Mouse (Mus musculus): ENCODE results near the gene Galnt3. TPM values are rescaled to one million over a fixed set of nuclear protein-coding genes. Genes with fewer than 3 reads are reported as not detected.

The Galnt3 gene
- 11.2 and 12.4 TPM in 2 replicates for polyA plus RNA-seq (2014; fragmentation: Nextera tagmentation; extraction: Ambion mirVana)

- no peak for TF ChIP-seq CTCF (IDR thresholded peaks at IDR 0.05; ENCODE audit: low read depth)
- WGBS = under 1% methylated on average over 70 of the region's 74 CpGs
- Histone ChIP-seq H3K4me1 (ENCODE audit: insufficient read depth) (no peaks in the 10 kb centered on the region), H3K27ac (ENCODE audit: low read depth) (peak within 1 kb of the TSS; percentile 70), H3K4me2 (peak within 1 kb of the TSS; percentile 100), H3K4me3 (ENCODE audit: low read depth, low read length) (peak within 1 kb of the TSS; percentile 67), H3K9ac (peak within 1 kb of the TSS; percentile 58), H3K36me3 (ENCODE audit: insufficient read depth) (no peaks in the 10 kb centered on the region), H3K9me3 (ENCODE audit: low read depth, low read length) (no peaks in the 10 kb centered on the region), H3K27me3 (ENCODE audit: insufficient read depth, low read length) (peaks cover 24% of the 10 kb centered on the region; the same call in 1 of the 2 replicates)
- peak; percentile 81 for ATAC-seq (ENCODE audit: insufficient read depth)
- DNase-seq = peak; percentile 68
These were observed at the start of gene Galnt3 for GRCm38 (mm10) chr2:66124591-66125271. Gene Galnt3 (minus strand): TSS chr2:66124994.

- H3K4me3 ChIP-seq (ENCODE audit: low read depth, low read length) = no peak overlapping the region
- H3K4me1 ChIP-seq (ENCODE audit: insufficient read depth) = no peaks in the 10 kb centered on the region
- no peak for ATAC-seq (ENCODE audit: insufficient read depth)
- H3K4me2 ChIP-seq = no peak overlapping the region
- no peak overlapping the region for H3K27ac ChIP-seq (ENCODE audit: low read depth)
- H3K9ac ChIP-seq = no peak overlapping the region
- H3K9me3 ChIP-seq (ENCODE audit: low read depth, low read length) = no peaks in the 10 kb centered on the region
- H3K27me3 ChIP-seq (ENCODE audit: insufficient read depth, low read length) = no peaks in the 10 kb centered on the region
- DNase-seq = no peak
- TF ChIP-seq CTCF (IDR thresholded peaks at IDR 0.05; ENCODE audit: low read depth) = no peak
- 64% methylated on average over 5 of the region's 5 CpGs for WGBS
- H3K36me3 ChIP-seq (ENCODE audit: insufficient read depth) = no peaks in the 10 kb centered on the region
These were observed 48.3 kb upstream of the Galnt3 start for GRCm38 (mm10) chr2:66173134-66173533.

GRCm38 (mm10) chr2:66171643-66172042 is 46.8 kb upstream of the Galnt3 start:
- no peak for TF ChIP-seq CTCF (IDR thresholded peaks at IDR 0.05; ENCODE audit: low read depth)
- no peak overlapping the region for H3K9ac ChIP-seq
- H3K27me3 ChIP-seq (ENCODE audit: insufficient read depth, low read length) = no peaks in the 10 kb centered on the region
- H3K4me1 ChIP-seq (ENCODE audit: insufficient read depth) = no peaks in the 10 kb centered on the region
- WGBS = 84% methylated on average over 3 of the region's 3 CpGs
- ATAC-seq (ENCODE audit: insufficient read depth) = no peak
- no peaks in the 10 kb centered on the region for H3K36me3 ChIP-seq (ENCODE audit: insufficient read depth)
- no peak overlapping the region for H3K4me2 ChIP-seq
- no peak overlapping the region for H3K4me3 ChIP-seq (ENCODE audit: low read depth, low read length)
- no peaks in the 10 kb centered on the region for H3K9me3 ChIP-seq (ENCODE audit: low read depth, low read length)
- DNase-seq = no peak
- H3K27ac ChIP-seq (ENCODE audit: low read depth) = no peak overlapping the region

- DNase-seq (no peak), ATAC-seq (ENCODE audit: insufficient read depth) (no peak)
- Histone ChIP-seq H3K4me3 (ENCODE audit: low read depth, low read length) (no peak overlapping the region), H3K27me3 (ENCODE audit: insufficient read depth, low read length) (no peaks in the 10 kb centered on the region), H3K36me3 (ENCODE audit: insufficient read depth) (no peaks in the 10 kb centered on the region), H3K9ac (no peak overlapping the region), H3K4me1 (ENCODE audit: insufficient read depth) (no peaks in the 10 kb centered on the region), H3K4me2 (no peak overlapping the region), H3K9me3 (ENCODE audit: low read depth, low read length) (no peaks in the 10 kb centered on the region), H3K27ac (ENCODE audit: low read depth) (no peak overlapping the region)
- TF ChIP-seq CTCF (IDR thresholded peaks at IDR 0.05; ENCODE audit: low read depth) = no peak
- 35% methylated on average over 11 of the region's 11 CpGs for WGBS
These were observed 45.9 kb upstream of the Galnt3 start for GRCm38 (mm10) chr2:66170721-66171120.

GRCm38 (mm10) chr2:66165025-66165424 is 40.2 kb upstream of the Galnt3 start:
- Histone ChIP-seq H3K27ac (ENCODE audit: low read depth) (no peak overlapping the region), H3K4me3 (ENCODE audit: low read depth, low read length) (no peak overlapping the region), H3K4me1 (ENCODE audit: insufficient read depth) (no peaks in the 10 kb centered on the region), H3K9ac (no peak overlapping the region), H3K9me3 (ENCODE audit: low read depth, low read length) (no peaks in the 10 kb centered on the region), H3K27me3 (ENCODE audit: insufficient read depth, low read length) (no peaks in the 10 kb centered on the region), H3K4me2 (no peak overlapping the region), H3K36me3 (ENCODE audit: insufficient read depth) (no peaks in the 10 kb centered on the region)
- no peak for ATAC-seq (ENCODE audit: insufficient read depth)
- TF ChIP-seq CTCF (IDR thresholded peaks at IDR 0.05; ENCODE audit: low read depth) = no peak
- DNase-seq = no peak
- 91% methylated on average over 8 of the region's 8 CpGs for WGBS

- peak; percentile 52; the same call in 1 of the 2 replicates for ATAC-seq (ENCODE audit: insufficient read depth)
- Histone ChIP-seq H3K27ac (ENCODE audit: low read depth) (no peak overlapping the region), H3K4me2 (no peak overlapping the region), H3K4me3 (ENCODE audit: low read depth, low read length) (no peak overlapping the region), H3K4me1 (ENCODE audit: insufficient read depth) (no peaks in the 10 kb centered on the region), H3K27me3 (ENCODE audit: insufficient read depth, low read length) (no peaks in the 10 kb centered on the region), H3K9me3 (ENCODE audit: low read depth, low read length) (no peaks in the 10 kb centered on the region), H3K9ac (no peak overlapping the region), H3K36me3 (ENCODE audit: insufficient read depth) (no peaks in the 10 kb centered on the region)
- no peak for TF ChIP-seq CTCF (IDR thresholded peaks at IDR 0.05; ENCODE audit: low read depth)
- DNase-seq = no peak
- 40% methylated on average over 7 of the region's 7 CpGs for WGBS
These were observed 33.5 kb upstream of the Galnt3 start for GRCm38 (mm10) chr2:66158140-66158915.

- 82% methylated on average over 2 of the region's 2 CpGs for WGBS
These were observed 26.6 kb upstream of the Galnt3 start for GRCm38 (mm10) chr2:66151436-66151835.

More at GRCm38 (mm10) chr2:66151436-66151835, 26.6 kb upstream of the Galnt3 start:
- ATAC-seq (ENCODE audit: insufficient read depth) = no peak
- Histone ChIP-seq H3K9me3 (ENCODE audit: low read depth, low read length) (no peaks in the 10 kb centered on the region), H3K4me1 (ENCODE audit: insufficient read depth) (no peaks in the 10 kb centered on the region), H3K27ac (ENCODE audit: low read depth) (no peak overlapping the region), H3K4me3 (ENCODE audit: low read depth, low read length) (no peak overlapping the region), H3K9ac (no peak overlapping the region), H3K36me3 (ENCODE audit: insufficient read depth) (no peaks in the 10 kb centered on the region), H3K4me2 (no peak overlapping the region), H3K27me3 (ENCODE audit: insufficient read depth, low read length) (no peaks in the 10 kb centered on the region)
- no peak for TF ChIP-seq CTCF (IDR thresholded peaks at IDR 0.05; ENCODE audit: low read depth)
- DNase-seq = no peak

Measured in lung, embryonic 14.5 days (tissue).